Mouse (Mus musculus) lung, embryonic 14.5 days (tissue): ENCODE measurements at regions not wholly inside any gene's neighbourhood (a gene's known extent, or its start where the extent isn't known, plus 50 kb on each side); places are given as distances from the start of the nearest gene placed in this dataset.
A peak's percentile ranks its signal among the peaks of the same experiment; 100 is the strongest.

Experiments used
- ATAC-seq: fragments of 200-750 bp; cut with Nextera tagmentation; 2 replicates; pipeline ENCODE4 v1.8.0; 2017; ENCODE audit warnings: mild to moderate bottlenecking, moderate TSS enrichment, moderate library complexity; ENCODE audit not compliant: insufficient read depth
- DNase-seq: peaks from one replicate; pipeline ENCODE4 v3.0.0-alpha.2; 2015
- H3K27ac ChIP-seq: fragments of 300-500 bp; sonication (generic); 2 replicates; pipeline ENCODE4 v1.5.1; 2014; ENCODE audit warnings: low read depth, mild to moderate bottlenecking, moderate library complexity
- H3K27me3 ChIP-seq: fragments of 300-500 bp; sonication (generic); 2 replicates; pipeline ENCODE4 v1.6.1; 2014; ENCODE audit warnings: low read length, control low read depth; ENCODE audit not compliant: insufficient read depth
- H3K36me3 ChIP-seq: fragments of 300-500 bp; sonication (generic); 2 replicates; pipeline ENCODE4 v1.6.1; 2014; ENCODE audit warnings: control low read depth; ENCODE audit not compliant: insufficient read depth
- H3K4me1 ChIP-seq: fragments of 300-500 bp; sonication (generic); 2 replicates; pipeline ENCODE4 v1.6.1; 2014; ENCODE audit warnings: antibody characterized with exemption, control low read depth; ENCODE audit not compliant: insufficient read depth
- H3K4me2 ChIP-seq: fragments of 300-500 bp; sonication (generic); 2 replicates; pipeline ENCODE4 v1.6.1; 2014; ENCODE audit warnings: mild to moderate bottlenecking
- H3K4me3 ChIP-seq: fragments of 300-500 bp; sonication (generic); 2 replicates; pipeline ENCODE4 v1.5.1; 2014; ENCODE audit warnings: low read depth, low read length
- H3K9ac ChIP-seq: fragments of 300-500 bp; sonication (generic); 2 replicates; pipeline ENCODE4 v1.6.1; 2014
- H3K9me3 ChIP-seq: fragments of 300-500 bp; sonication (generic); 2 replicates; pipeline ENCODE4 v1.6.1; 2016; ENCODE audit warnings: low read depth, low read length, control low read depth
- CTCF ChIP-seq: IDR thresholded peaks from 2 replicates; pipeline ENCODE4 v1.5.1; 2016; ENCODE audit warnings: antibody characterized with exemption, low read depth
- WGBS: fragments of 180-500 bp; shearing (Covaris S2); extraction: QIAGEN DNeasy Blood & Tissue Kit; methylation state at CpG from one replicate; pipeline ENCODE4 v1.1.7; 2014; 5-methylcytosine and 5-hydroxymethylcytosine counted together

DNA sequence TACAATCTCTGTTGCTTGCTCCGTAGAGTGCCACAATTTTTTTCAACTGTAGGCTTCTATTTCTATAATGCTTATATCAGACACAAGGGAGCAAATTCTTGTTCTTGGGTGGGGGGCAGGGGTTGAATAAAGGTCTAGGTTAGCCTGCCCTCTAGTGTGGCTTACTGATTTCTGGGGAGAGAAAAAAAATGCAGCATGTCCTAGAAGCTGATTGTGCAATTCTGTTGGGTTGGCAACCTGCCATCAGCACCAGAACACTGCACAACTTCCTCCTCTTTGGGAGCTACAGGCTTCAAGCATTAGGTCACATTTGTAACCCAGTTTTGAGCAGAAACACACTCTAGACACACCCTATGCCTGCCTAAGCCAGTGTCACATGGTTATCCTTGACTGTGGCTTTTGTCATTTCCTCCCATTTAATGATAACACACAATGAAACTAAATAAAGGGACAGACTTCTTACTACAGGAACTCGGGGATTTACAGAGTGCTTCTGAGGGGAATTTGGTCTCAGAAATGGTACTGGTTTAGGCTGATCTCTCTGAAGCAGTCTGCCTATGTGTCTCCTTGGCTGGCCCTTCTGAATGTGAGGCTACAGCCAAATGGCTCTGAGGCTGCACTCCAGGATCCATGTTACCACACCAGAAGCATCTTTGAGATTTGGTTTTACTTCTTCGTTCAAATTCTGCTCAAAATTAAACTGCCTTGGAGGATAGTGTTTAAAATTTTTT, 389.2 kb downstream of the Atp6ap1l start:
- peaks cover 4% of the 10 kb centered on the region; the same call in 1 of the 2 replicates for H3K4me1 ChIP-seq
- H3K4me2 ChIP-seq = no peak overlapping the region
- DNase-seq = peak; percentile 97

DNA sequence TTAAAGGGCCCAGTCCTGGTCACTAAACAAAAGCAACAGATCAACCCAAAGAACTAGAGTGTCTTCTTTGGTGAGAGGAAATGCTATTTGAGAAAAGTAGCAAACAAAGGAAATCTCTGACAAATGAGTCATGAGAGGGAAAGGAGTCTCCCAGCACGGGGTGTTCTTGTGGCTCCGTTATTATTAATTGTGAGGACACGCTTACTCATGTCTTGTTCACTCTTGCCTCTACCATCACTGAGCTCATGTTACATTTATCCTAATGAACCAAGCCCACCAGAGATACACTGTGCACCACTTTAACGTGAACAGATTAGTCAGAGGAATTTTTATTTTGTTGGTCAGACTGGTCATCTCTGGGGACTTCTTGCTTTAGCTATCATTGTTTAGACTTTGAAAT, 391.3 kb downstream of the Atp6ap1l start:
- WGBS = 61% methylated on average over 4 of the region's 4 CpGs
- no peak for ATAC-seq
- DNase-seq = no peak

More for the DNA sequence above, 389.2 kb downstream of the Atp6ap1l start:
- no peaks in the 10 kb centered on the region for H3K9me3 ChIP-seq
- H3K36me3 ChIP-seq = no peaks in the 10 kb centered on the region
- 29% methylated on average over 3 of the region's 3 CpGs for WGBS
- H3K27me3 ChIP-seq = no peaks in the 10 kb centered on the region
- H3K4me3 ChIP-seq = no peak overlapping the region
- peak overlapping the region; percentile 90 for H3K27ac ChIP-seq
- ATAC-seq = peak; percentile 100
- peak; percentile 63 for TF ChIP-seq CTCF
- H3K9ac ChIP-seq = no peak overlapping the region

DNA sequence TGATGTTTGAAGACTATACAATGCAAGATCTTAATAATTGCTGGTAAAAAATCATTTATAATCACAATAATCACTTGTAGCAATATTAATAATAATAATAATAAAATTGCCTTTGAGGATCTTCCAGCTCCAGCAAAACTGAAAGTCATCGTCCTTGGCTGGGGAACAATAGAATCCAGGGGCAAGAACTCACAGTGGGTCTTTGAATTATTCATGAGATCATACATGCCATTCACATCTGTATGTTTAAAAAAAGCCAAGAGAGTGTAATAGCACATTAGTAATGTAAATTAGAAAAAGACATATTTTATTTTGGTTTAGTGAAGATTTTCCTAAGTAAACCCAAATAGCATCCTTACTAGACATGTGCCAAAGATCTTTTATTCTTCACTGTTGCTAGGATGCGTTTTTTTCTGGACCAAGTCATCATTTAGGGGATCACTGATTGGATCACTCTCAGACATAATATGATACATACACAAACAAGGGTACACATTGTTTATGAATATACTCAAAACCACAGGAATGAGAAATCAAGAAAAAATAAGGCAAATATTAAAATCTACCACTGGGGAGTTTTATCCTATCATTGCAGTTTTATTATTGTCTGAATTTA, 392.3 kb downstream of the Atp6ap1l start:
- Histone ChIP-seq H3K27me3 (no peaks in the 10 kb centered on the region), H3K27ac (no peak overlapping the region), H3K9me3 (no peaks in the 10 kb centered on the region), H3K4me2 (no peak overlapping the region), H3K4me3 (no peak overlapping the region), H3K4me1 (peaks cover 4% of the 10 kb centered on the region; the same call in 1 of the 2 replicates), H3K36me3 (no peaks in the 10 kb centered on the region), H3K9ac (no peak overlapping the region)
- ATAC-seq = no peak
- TF ChIP-seq CTCF = no peak
- WGBS = 82% methylated on average over 2 of the region's 2 CpGs
- no peak for DNase-seq

More for the DNA sequence above, 391.3 kb downstream of the Atp6ap1l start:
- H3K36me3 ChIP-seq = no peaks in the 10 kb centered on the region
- H3K9me3 ChIP-seq = no peaks in the 10 kb centered on the region
- no peak overlapping the region for H3K4me3 ChIP-seq
- H3K27ac ChIP-seq = no peak overlapping the region
- H3K9ac ChIP-seq = no peak overlapping the region
- no peak overlapping the region for H3K4me2 ChIP-seq
- H3K27me3 ChIP-seq = no peaks in the 10 kb centered on the region
- TF ChIP-seq CTCF = no peak
- H3K4me1 ChIP-seq = peaks cover 4% of the 10 kb centered on the region; the same call in 1 of the 2 replicates

DNA sequence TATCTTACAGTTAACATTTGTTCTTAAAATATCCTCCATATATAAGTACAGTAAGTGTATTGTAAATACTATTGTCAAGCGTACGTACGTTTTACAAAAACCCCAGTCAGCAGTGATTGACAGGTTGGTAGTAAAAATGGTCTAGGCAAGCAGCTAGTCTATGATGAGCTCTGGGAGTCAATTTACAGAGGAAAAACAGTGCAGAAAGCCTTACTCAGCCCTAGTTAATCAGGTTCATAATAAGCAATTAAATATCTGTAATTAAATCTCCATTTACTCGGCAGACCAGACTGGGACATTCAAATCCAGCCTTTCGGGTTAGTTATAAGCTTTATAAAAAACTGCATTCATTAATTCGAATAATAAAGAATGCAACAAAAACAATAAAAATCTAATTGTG, 394.7 kb downstream of the Atp6ap1l start:
- no peak for TF ChIP-seq CTCF
- 82% methylated on average over 6 of the region's 6 CpGs for WGBS
- Histone ChIP-seq H3K9ac (no peak overlapping the region), H3K27me3 (no peaks in the 10 kb centered on the region), H3K4me2 (no peak overlapping the region), H3K9me3 (no peaks in the 10 kb centered on the region), H3K4me3 (no peak overlapping the region), H3K4me1 (no peaks in the 10 kb centered on the region), H3K36me3 (no peaks in the 10 kb centered on the region), H3K27ac (no peak overlapping the region)
- ATAC-seq (no peak), DNase-seq (no peak)

DNA sequence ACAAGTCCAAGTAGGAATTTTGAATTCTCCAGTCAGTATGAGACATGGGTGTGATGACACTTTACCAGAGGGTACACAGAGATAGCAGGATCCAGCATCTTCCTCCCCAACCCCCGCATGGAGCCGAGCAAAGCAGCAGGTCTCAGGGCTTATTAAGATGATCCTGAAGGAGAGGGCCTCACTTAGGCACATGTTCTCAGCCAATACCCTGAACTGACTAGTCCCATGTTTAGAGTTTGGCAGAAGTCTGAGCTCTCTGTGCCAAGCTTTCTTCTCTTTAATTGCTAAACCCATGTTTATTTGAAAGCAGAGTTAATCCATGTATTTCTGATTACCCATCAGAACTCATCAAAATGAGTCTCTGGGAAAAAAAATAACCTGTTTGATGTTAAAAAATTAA, 402.0 kb downstream of the Atp6ap1l start:
- ATAC-seq (no peak), DNase-seq (peak; percentile 53)
- no peaks in the 10 kb centered on the region for H3K9me3 ChIP-seq

DNA sequence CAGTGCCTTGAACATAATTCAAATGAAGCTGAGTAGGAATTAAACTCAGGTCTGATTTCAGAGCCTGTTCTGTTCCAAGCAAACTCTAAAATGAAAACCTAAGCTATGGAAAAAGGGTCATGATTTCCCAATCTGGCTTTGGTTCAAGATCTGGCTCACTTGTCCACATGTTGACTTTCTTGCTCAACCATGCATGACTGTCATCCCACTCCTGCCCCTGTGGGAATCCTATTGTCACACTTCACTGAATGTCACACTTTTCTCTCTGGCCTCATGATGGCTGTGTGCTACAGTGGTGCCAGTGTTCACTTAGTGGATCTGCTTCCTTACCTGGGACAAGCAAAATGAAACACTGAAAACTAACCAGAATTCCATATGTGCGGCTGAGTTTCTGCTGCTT, 403.0 kb downstream of the Atp6ap1l start:
- no peak for TF ChIP-seq CTCF
- no peaks in the 10 kb centered on the region for H3K36me3 ChIP-seq
- H3K9ac ChIP-seq = no peak overlapping the region
- no peaks in the 10 kb centered on the region for H3K9me3 ChIP-seq
- WGBS = 87% methylated on average over 1 of the region's 1 CpGs
- no peaks in the 10 kb centered on the region for H3K27me3 ChIP-seq
- H3K4me1 ChIP-seq = no peaks in the 10 kb centered on the region
- ATAC-seq (no peak), DNase-seq (peak; percentile 40)
- H3K27ac ChIP-seq = no peak overlapping the region
- no peak overlapping the region for H3K4me3 ChIP-seq
- H3K4me2 ChIP-seq = no peak overlapping the region

More for the DNA sequence above, 402.0 kb downstream of the Atp6ap1l start:
- no peak overlapping the region for H3K27ac ChIP-seq
- H3K4me1 ChIP-seq = no peaks in the 10 kb centered on the region
- no peaks in the 10 kb centered on the region for H3K27me3 ChIP-seq
- TF ChIP-seq CTCF = no peak
- no peak overlapping the region for H3K9ac ChIP-seq
- no peaks in the 10 kb centered on the region for H3K36me3 ChIP-seq
- no peak overlapping the region for H3K4me3 ChIP-seq
- WGBS = 61% methylated on average over 2 of the region's 2 CpGs
- no peak overlapping the region for H3K4me2 ChIP-seq

DNA sequence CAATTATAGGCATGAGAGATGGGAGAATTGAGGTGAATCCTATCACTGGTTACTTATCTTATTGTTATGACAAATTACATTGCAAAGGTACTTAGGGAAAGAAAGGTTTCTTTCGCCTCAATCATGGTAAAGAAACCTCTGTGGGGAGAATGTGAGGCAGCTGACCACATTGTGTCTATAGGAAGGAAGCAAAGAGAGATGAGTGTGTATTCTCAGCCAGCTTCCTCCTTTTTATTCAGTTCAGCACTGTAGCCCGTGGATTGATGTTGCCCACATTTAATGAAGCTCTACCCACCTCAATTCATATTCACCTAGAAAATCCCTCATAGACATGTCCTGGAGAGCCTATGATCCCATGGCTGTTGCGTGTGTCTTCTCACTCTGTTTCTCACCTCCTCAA, 406.2 kb downstream of the Atp6ap1l start:
- no peaks in the 10 kb centered on the region for H3K27me3 ChIP-seq
- H3K9me3 ChIP-seq = no peaks in the 10 kb centered on the region
- no peak overlapping the region for H3K4me3 ChIP-seq
- no peak overlapping the region for H3K9ac ChIP-seq
- no peak for TF ChIP-seq CTCF
- no peaks in the 10 kb centered on the region for H3K4me1 ChIP-seq
- DNase-seq = no peak
- no peaks in the 10 kb centered on the region for H3K36me3 ChIP-seq
- no peak overlapping the region for H3K4me2 ChIP-seq
- no peak overlapping the region for H3K27ac ChIP-seq
- ATAC-seq = no peak
- 65% methylated on average over 3 of the region's 3 CpGs for WGBS
